Mouse (Mus musculus) liver, adult 2 months (tissue): Measurements from ENCODE around the gene Stx16.

Source experiments
- CTCF ChIP-seq: fragments of 200-500 bp; IDR thresholded peaks from 2 replicates; pipeline ENCODE4 v1.5.1; 2011; ENCODE audit warnings: low read depth, low read length, control low read depth
- POLR2A ChIP-seq: fragments of 200-500 bp; IDR thresholded peaks from 2 replicates; pipeline ENCODE4 v1.6.1; 2011; ENCODE audit warnings: low read length, control low read depth; ENCODE audit not compliant: insufficient read depth; ENCODE audit errors: extremely low read depth

GRCm38 (mm10) chr2:174077004-174077695, 1.0 kb downstream of the Stx16 start:
- TF ChIP-seq CTCF (no peak), POLR2A (no peak)
